Mouse (Mus musculus): ENCODE results near the gene Bloc1s2.

Gene Bloc1s2

DNA sequence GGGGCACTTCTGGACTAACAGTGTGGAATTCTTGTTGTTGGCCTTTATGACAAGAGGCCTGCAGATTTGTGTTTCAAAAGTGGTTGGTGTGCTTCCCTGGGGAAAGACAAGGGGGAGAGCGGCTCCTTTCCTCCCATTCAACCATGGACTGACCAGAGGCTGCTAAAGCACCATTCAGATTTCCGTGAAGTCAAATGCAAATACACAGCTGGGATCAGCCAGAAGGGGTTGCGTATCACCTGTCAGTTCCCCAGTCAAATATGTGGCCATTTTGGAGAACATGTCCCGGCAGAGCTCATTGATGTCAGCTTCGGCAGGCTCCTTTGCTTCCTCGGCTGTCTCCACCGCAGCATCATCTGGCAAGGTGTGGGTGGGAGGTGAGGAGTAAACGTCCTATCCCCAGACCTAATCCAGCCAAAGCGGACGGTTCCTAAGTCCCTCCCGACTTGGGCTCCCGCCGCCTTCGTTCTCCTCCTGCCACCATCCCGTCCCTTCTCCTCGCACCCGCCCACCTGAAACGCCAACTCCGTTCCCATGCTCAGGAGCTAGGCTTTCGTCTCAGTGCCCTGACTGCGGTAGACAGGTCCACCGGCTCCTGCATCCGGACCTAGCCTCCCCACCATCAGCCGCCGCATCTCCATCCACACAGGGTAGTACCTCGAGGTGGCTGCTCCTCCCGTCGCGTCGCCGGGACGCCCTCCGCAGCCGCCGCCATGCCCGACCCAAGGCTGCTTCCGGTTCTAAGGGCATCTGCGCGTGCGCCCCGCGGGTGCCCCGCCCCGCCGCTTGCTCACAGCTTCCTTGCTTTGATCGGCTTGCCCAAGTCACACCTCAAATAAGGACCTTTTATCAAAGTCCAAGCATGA is at the start of gene Bloc1s2:
TSS of gene Bloc1s2 (minus strand) at position 745 of the 866 bp plus-strand sequence.
- peak; percentile 93 for ATAC-seq (ENCODE audit: low TSS enrichment)

DNA sequence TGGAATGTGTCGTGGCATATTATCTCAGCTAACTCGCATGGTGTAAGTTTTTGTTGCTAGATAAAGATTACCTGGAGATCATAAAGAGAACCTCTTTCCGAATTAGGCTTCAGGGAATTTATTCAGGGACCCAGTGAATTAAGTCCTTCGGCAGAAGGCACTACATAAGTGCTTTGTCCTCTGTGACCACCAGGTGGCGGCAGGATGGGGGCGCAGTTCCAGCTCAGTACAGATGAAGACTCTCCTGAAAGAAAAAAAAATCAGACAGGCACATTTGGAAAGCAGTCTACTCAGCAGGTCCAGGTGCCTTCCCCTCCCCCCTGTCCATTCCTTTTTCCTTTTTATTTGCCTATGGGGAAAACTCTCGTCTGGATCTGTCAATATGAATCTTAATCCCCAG is 48.9 kb upstream of the Bloc1s2 start:
- ATAC-seq (ENCODE audit: low TSS enrichment), result peak; percentile 83

DNA sequence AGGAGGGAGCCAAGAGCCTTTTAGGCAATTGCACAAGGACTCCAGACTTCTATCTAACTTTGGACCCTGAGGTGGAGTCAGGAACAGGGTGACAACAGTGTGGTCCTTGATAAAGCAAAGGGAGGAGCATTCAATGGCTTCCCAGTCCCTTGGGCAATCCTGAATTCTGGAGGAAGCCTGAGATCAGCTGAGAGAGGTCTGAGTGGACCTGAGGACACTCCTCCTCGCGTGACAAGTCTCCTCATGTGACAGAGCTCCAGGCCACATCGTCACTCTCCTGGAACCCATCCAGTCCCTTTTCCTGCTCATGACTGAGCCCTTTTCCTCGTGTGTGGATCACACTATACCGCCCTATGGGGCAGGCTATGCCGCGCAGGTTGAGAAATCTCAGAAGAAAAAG is 47.7 kb upstream of the Bloc1s2 start:
- ATAC-seq (ENCODE audit: low TSS enrichment), result no peak

DNA sequence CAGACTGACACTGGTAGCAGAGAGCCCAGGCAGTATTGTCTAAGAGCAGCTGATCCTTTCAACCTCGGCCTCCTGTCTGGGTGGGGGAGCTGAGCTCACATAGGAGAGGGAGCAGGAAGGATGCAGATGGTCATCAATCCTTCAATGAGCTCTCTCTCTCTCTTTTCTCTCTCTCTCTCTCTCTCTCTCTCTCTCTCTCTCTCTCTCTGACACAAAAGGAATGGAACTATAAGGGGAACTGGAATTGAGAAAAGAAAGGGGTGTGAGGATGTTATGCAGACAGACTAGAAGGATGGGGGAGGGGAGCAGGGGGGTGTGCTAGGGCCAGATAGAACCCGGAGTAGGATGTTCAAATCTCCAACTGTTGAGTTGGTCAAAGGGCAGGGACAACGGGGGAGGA is 46.1 kb upstream of the Bloc1s2 start, which contains the start of gene Pkd2l1:
TSS of gene Pkd2l1 (minus strand) at position 101 of the 400 bp plus-strand sequence.
- no peak for ATAC-seq (ENCODE audit: low TSS enrichment)

DNA sequence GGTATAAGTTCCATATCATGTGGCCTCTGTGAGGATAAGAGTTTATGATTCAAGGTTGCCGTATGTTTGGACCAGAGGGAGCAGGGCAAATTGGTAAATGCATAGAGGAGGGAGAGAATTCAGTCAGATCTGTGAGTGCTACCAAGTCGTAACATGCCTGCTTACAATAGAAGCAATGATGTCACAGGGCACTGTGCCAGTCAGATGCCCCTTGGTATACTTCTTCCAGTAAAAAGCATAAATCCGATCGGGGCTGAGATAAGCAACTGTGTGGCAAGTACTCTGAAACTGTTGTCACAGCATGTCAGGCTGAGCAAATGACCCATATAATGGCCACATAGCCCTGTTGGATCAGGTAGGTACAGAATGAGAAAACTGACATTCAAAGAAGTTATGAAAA is 42.8 kb upstream of the Bloc1s2 start:
- no peak for ATAC-seq (ENCODE audit: low TSS enrichment)

DNA sequence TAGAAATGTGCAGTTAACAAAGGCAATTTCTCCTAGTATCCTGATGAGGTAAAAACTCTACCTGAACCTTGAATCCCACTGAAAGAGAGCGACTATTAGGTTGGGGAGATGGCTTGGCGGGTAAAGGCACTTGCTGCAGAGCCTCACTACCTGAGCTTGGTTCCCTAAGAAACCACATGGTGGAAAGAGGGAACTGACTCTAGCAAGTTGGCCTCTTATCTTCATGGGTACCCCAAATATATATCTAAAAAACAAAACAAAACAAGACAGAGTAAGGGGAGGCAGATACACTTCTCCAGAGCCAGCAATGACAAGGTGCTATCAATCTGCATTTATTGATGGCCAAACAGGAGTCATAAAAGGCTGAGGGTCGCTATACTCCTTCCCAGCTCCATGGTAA is 37.7 kb upstream of the Bloc1s2 start:
- no peak for ATAC-seq (ENCODE audit: low TSS enrichment)

DNA sequence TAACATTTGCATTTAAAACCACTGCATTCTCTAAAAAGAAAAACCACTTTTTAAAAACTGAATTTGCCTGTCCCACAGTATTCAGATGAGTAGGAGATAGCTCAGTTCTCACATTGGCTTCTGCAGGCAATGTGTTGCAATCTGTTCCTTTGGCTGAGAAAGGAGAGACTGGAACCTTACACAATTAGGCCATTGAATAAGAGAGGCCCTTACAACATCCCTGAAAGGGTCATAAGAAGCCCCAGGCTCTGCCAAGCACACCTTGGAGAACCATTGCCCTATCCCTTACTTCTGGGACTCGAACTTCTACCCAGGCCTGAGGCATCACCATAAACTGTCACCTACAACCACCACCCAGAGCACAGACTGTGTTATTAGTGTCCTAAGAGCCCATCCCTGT is 34.3 kb upstream of the Bloc1s2 start:
- ATAC-seq (ENCODE audit: low TSS enrichment), result no peak

DNA sequence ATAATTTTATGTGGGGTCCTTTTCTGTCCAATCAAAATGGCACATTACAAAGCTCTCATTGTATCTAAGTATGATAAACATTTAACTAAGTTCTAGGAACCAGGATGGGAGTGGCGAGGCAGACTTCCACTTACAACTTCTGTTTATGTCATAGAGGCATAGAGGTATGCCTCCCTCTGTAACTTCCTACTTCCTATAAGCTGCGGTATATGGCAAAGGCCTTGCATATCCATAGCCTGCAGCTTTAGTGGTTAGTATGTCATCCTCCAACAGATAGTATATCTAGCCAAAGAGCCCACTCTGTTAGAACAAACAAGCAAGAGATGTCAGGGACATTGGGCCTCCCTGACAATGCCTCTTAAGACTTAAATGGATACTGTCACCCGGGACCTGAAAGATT is 30.5 kb upstream of the Bloc1s2 start:
- ATAC-seq (ENCODE audit: low TSS enrichment), result no peak

DNA sequence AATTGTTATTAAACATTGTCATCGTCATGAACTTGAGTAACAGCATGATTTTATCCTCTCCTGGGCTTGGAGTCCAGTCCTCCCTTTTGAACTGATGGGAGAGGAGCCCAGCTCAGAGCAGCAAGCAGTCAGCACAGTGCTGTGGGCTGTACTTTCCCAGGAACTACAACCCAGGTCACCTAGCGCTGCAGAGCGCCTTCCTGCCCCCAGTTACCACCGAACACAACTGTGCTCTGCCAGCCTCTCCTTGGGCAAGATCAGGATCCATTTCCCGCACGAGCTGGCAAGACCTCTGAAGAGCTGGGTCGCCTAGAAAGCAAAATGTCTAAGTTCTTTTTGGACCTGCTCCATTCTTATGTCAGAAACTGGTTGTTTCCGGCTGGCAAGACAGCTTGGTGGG is 28.6 kb upstream of the Bloc1s2 start:
- no peak for ATAC-seq (ENCODE audit: low TSS enrichment)

DNA sequence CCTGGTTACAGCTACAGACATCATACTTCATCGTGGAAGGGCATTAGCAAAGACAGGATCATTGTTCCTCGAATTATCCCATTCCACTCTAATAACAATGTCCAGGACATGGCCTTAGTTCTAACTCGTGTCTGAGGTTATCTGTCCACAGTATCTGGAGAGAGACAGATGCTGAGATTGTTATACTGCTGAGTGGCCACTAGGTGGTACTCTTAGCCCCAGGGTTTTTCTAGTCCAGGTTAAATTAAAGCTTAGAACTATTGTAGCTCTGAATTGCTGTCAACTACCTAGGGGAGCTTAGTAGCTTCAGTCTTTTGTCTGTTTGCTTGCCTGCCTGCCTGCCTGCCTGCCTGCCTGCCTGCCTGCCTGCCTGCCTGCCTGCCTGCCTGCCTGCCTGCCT is 15.3 kb upstream of the Bloc1s2 start:
- peak; percentile 62; the same call in 1 of the 2 replicates for ATAC-seq (ENCODE audit: low TSS enrichment)

DNA sequence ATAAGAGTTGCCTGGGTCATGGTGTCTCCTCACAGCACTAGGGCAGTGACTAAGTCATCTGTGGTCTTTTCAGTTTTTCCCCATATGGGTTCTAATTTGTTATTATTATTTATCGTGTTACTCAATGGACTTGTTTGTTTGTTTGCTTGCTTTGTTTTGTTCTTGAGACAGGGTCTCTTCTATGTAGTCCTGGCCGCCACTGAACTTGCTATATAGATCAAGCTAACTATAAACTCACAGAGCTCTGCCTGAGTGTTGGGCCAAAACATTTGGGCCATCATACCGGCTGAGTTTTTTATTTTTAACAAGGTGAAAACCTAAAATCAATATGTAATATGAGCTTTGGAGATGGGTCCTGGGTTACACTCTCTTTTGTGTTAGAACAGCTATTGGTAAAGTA is 13.1 kb upstream of the Bloc1s2 start:
- no peak for ATAC-seq (ENCODE audit: low TSS enrichment)

DNA sequence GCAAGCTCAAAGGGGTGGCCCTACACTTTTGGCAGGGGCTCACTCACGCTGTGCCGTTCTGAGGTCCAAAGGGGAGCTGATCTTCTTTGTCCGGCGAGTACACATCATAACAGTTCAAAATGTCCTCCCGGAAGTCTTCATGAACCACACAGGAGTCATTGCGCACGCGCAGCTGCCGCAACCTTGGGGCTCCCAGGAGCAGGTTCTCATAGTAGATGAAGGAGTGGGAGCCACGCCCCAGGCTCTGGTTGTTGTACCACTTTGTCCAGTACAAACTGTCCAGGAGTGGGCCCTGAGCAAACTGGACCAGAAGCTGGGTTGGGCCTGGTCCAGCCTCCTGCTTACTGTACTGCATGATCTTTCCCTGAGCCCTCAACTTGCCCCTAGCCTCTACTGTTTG is 10.8 kb upstream of the Bloc1s2 start:
- no peak for ATAC-seq (ENCODE audit: low TSS enrichment)

DNA sequence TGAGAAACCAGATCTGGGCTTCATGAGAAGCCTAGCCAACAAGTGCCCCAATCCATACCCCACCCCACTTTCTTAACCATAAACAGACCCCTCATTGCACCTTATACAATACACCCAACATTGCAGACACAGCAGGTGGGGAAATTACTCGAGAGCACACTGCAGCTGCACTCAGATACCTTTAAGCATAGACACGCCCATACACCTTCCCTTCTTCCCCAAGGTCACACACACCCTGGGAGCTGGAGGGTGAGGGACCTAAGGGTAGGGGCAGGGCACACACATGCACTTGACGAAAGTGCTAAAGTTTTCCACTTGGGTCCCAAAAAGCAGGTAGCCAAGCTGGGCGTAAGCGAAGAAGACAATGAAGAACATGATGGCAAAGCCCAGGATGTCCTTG is 7.5 kb upstream of the Bloc1s2 start:
- no peak for ATAC-seq (ENCODE audit: low TSS enrichment)

DNA sequence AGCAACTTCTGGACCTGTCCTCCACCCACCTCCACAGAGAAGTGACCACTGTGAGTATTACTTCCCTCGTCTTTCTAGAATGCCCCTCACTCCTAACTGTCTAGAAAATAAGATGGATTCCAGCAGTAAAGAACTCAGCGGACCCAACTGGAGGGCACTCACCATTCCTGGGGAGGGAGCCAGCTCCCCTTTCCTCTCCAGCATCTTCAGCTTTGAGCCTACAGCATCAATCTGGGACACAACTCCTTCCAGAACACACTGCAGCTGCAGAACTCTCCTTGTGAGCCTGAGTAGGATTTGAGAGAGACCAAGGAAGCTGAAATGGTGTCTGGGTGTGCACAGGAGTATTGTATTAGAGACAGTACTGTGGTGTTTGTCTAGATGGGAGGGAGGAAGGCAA is 2.7 kb upstream of the Bloc1s2 start:
- no peak for ATAC-seq (ENCODE audit: low TSS enrichment)

DNA sequence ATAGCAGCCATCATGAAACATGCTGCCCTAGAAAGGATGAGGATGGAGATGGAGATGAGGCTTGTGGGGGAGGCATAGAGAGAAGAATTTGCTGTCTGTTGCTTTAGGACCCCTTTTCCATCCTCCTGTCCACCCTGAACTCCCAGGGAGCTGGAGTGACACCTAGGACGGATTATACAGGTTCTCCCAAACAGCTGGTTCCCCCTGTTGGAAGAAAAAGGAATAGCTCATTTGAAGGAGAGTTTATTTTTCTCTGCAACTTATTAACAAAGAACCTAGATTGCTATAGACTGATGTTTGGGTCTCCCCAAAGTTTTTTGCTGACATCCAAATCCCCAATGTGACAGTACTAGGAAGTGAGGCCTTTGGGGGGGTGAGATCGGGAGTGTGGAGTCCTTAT is 2.1 kb upstream of the Bloc1s2 start:
- no peak for ATAC-seq (ENCODE audit: low TSS enrichment)

DNA sequence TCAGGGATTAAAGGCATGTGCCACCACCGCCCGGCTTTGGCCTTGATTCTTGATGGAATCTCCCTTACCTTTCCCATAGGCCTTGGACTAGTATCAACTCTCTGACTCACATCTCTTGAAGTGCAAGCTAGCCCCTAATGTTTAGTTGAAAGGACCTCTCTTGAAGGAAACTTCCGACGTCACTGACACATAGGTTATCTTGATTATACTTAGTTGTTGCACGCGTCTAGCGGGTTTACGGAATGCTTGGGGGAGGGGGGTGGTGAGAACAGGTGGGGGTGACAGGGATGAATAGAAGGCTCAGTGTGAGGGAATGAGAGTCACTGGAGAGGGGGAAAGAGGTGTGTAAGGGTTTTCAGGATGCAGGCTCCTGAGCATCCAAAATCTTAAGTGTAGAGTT is 705 bp upstream of the Bloc1s2 start:
- ATAC-seq (ENCODE audit: low TSS enrichment), result no peak

DNA sequence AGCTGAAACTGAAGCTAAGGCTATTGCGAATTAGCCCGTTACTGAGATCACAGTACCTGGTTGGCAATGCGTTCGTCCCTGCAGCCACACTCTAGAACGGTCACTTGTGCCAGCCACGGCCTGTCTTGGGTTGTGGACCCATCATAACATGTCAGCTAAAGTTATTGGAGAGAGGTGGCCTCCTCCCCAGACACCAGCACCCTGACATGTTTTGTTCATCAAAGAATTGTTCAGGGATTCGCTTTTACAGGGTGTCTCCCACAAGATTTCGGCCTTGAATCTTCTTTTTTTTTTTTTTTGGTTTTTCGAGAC is 278 bp upstream of the Bloc1s2 start:
- ATAC-seq (ENCODE audit: low TSS enrichment), result peak; percentile 35

DNA sequence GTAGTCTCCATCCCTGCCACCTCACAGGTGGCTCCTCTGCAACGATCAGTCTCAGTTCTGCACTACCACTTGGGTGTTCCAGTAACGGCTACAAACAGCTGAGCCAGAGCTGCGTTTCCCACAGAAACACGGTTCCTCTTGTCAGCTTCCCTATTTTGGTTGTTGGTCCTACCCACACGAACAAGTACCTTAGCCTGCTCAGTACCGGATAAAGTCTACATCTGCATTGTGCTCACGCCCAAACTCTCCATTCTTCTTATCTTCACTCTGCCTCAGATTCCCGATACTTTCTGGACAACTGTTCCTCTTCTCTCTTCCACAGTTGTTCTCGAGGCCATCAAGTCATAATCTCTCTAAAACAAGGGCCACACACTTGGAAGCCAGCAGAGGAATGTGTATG is 1.9 kb downstream of the Bloc1s2 start:
- ATAC-seq (ENCODE audit: low TSS enrichment), result no peak

DNA sequence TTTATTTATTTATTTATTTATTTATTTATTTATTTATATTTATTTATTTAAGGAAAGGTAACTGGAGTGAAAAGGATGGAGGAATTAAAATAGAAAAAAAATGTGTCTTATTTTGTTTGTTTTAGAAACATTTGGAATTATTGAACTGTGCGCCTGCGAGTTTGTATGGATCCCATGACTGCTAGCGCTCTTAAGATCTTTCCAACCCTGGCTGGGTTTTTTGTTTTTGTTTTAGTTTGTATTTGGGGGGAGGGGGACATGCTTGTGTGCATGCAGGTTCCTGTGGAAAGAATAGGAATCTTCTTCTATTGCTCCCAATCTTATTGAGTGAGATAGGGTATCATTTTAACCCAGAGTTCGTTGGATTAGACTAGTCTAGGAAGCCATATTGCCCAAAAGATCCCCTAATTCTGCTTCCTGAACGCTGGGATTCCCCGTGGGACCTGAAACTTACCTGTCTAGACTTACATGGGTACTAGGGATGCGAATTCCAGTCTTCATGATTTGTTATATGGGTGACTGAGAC is 10.2 kb downstream of the Bloc1s2 start:
- ATAC-seq (ENCODE audit: low TSS enrichment), result no peak

DNA sequence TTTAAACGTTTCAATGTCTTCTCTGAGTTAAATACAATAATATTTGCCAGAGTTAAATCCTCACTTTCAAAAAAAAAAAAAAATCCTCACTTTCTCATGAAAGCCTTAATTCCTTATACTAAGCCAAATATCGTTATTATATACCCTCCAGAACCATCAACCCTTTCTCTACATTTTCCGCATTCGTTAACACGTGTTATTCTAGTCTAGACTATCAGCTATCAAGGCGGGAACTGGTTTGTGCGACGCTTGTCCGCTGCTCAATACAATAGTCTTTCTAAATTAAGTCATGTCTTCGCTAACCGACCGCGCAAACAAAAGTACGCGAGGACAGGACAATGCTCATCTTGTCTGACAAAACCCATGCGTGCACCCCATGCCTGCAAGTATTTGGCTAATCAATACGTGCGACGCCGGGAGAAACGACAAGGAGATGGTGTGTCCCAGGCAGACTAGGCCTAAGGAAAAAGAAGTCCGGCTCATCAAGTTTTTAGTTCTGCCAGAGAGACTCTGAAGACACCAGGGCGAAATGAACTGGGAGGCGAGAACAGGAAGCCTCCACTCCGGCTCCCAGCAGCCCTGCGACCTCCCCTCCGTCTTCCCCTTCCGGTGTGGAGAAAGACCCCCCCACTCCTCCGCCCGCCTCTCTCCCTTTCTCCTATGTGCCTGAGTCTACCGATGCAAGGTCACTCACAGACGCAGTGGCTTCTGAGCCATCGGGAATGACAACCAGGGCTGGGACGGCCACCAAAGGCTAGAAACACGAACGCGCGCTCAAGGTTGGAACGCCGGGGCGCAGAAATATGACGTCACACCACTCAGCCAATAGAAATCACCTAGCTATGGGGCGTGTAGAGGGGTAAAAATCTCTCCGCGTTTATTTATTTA is 10.9 kb downstream of the Bloc1s2 start, which contains the start of gene Cwf19l1:
TSS of gene Cwf19l1 (minus strand) at position 805 of the 888 bp plus-strand sequence.
- ATAC-seq (ENCODE audit: low TSS enrichment), result peak; percentile 91

DNA sequence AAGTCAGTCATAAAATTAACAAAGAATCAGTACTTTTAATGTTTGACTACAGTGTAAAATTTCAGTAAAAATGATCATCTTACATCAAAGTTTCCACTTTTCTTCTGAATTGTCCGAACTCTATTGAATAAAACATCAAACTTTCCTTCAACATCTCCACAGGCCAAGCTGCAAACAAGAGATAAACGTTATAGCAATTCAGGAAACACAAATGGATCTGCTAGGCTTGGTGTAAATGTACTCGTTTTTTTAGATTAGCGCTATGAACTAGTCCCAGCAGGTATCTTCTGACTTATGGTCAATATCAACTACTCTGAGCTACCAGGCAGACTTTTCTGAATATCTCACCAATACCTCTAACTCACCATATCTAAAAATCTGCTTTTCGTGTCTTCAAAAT is 13.3 kb downstream of the Bloc1s2 start:
- no peak for ATAC-seq (ENCODE audit: low TSS enrichment)

DNA sequence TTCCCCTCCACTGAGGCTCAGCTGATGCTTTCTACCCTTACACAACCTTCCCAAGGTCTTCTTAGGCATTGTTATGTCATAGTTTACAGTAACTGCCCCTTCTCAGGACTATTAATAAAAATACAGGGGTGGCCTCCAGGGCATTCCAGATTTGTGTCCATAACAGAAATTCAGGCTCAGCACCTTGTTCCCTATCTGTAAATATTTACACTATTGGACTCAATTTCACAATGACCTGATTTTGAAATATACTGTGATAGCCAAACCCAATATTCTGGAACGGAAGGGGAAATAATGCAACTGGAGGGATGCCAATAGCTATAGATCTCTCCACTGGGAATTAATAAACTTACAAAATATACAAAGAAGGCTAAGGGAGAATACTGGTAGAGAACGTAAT is 17.7 kb downstream of the Bloc1s2 start:
- no peak for ATAC-seq (ENCODE audit: low TSS enrichment)
